Mouse (Mus musculus) stomach, postnatal 0 days (tissue): ENCODE measurements at regions not wholly inside any gene's neighbourhood (a gene's known extent, or its start where the extent isn't known, plus 50 kb on each side); places are given as distances from the start of the nearest gene placed in this dataset.

ENCODE experiments used
- CTCF ChIP-seq: IDR thresholded peaks from 2 replicates; pipeline ENCODE4 v1.5.1; 2016; ENCODE audit warnings: antibody characterized with exemption, low read depth, mild to moderate bottlenecking, moderate library complexity
- EP300 ChIP-seq: optimal IDR thresholded peaks from 2 replicates; pipeline ENCODE3; 2016; ENCODE audit warnings: antibody characterized with exemption

GRCm38 (mm10) chr4:152725881-152726280 is 248.2 kb upstream of the Kcnab2 start:
- no peak for TF ChIP-seq CTCF
- no peak for TF ChIP-seq EP300
